Mouse (Mus musculus) cortical plate, adult 2 months (tissue): ENCODE data around the gene Dusp10.

ENCODE experiments used
- CTCF ChIP-seq: fragments of 200-500 bp; IDR thresholded peaks from 2 replicates; pipeline ENCODE4 v1.5.1; 2011; ENCODE audit warnings: mild to moderate bottlenecking, control low read depth, low read length; ENCODE audit not compliant: insufficient read depth; ENCODE audit errors: extremely low read depth
- POLR2A ChIP-seq: fragments of 200-500 bp; IDR thresholded peaks from 2 replicates; pipeline ENCODE4 v1.6.1; 2011; ENCODE audit warnings: mild to moderate bottlenecking, low read length, control low read depth; ENCODE audit not compliant: insufficient read depth; ENCODE audit errors: extremely low read depth

GRCm38 (mm10) chr1:184107448-184107847 is 94.3 kb downstream of the Dusp10 start:
- TF ChIP-seq CTCF (no peak), POLR2A (no peak)
